Mouse (Mus musculus): Measurements from ENCODE around the gene Itga1.

- TF ChIP-seq CTCF (IDR thresholded peaks at IDR 0.05; ENCODE audit: extremely low read depth, insufficient read depth, insufficient read length, insufficient replicate concordance): no peak
- TF ChIP-seq POLR2A (IDR thresholded peaks at IDR 0.05; ENCODE audit: low read depth, low read length): no peak
These were observed 177.0 kb downstream of the Itga1 start for GRCm38 (mm10) chr13:114924785-114925184.

Data from spleen, adult 2 months (tissue).